Mouse (Mus musculus) heart, postnatal 0 days (tissue): ENCODE data around the gene Fam161b.

ENCODE experiments used
- CTCF ChIP-seq: IDR thresholded peaks from 2 replicates; pipeline ENCODE4 v1.5.1; 2016; ENCODE audit warnings: antibody characterized with exemption, control low read depth, low read depth
- EP300 ChIP-seq: IDR thresholded peaks from 2 replicates; pipeline ENCODE4 v1.6.1; 2016; ENCODE audit warnings: antibody characterized with exemption, low read depth

- TF ChIP-seq CTCF (no peak), EP300 (no peak)
These were observed 47.3 kb upstream of the Fam161b start, which contains the start of the genes Entpd5 and Bbof1 for GRCm38 (mm10) chr12:84408819-84409507.
